Mouse (Mus musculus) adipocyte (in vitro differentiated cells): ENCODE data around the gene Mcm3.

Source experiments
- DNase-seq: peaks from one replicate; pipeline ENCODE4 v3.0.0-alpha.2; 2016; ENCODE audit warnings: low spot score

Mcm3 gene

DNA sequence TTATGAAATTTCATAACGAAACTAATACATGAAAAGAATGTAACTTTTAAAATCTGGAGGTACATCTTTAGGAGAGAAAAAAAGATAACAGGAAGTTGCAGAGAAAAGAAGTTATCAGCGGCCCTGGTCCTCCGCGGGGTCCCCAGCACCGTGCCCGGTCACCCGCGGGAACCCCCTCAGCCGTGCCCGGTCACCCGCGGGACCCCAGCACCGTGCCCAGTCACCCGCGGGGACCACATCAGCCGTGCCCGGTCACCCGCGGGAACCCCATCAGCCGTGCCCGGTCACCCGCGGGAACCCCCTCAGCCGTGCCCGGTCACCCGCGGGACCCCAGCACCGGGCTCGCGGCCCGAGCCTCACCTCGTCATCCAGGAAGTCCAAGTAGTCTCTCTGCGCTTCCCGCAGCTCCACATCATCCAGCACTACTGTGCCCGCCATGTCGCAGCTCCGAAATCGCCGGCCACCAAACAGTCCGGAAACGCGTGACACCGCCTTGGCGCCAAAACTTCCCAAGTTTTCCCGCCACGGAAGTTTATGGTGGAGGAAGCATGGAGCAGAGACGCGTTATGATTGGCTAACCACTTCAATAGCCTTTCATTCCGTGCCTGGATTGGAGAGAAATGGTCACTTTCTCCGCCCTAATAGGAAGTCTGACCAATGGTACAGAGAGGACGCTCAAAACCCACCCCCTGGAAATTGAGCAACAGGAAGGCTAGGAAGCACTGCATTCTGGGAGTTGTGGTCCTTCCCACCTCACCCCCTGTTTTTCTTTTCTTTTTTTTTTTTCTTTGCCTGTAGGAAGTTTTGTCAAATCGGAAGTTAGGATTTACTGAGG lies at the start of gene Mcm3:
Gene Mcm3 (minus strand): TSS at position 542 of the 835 bp plus-strand sequence.
- DNase-seq: peak; percentile 99

GRCm38 (mm10) chr1:20868036-20868435 lies 47.9 kb upstream of the Mcm3 start:
- DNase-seq: no peak

- DNase-seq: no peak
These were observed 47.3 kb upstream of the Mcm3 start for GRCm38 (mm10) chr1:20867241-20867902.

DNA sequence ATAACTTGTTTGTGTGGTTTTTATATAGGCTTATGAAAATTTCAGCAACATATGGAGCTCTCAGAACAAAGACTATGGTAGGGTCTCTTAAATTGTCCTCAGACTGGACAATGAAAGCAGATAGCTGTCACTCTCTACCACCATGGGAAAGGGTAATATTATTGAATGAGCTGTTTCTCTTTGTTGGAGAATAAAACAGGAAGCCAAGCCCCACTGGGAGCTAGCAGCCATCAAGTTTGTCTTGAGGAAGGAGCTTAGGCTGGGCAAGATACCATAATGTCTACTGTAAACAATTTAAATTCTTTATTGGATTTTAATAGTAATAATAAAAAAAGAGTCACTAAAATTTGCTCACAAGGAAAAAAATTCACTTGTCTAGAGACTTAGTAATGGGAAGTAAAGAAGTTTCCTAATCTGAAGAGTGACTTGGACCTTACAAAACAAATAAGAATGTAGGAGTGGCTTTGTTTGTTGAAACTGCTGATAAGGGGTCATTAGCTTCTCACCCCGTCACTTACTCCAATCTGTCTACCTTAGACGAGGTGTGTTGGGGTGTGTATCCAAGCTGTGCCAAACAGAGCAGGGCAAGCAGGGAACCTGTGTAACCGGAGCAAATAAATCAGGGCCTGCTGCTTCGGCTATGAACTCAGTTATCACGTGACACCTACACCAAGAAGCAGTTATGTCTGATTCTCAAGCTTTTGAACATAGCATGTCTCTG lies 43.5 kb upstream of the Mcm3 start:
- no peak for DNase-seq

DNA sequence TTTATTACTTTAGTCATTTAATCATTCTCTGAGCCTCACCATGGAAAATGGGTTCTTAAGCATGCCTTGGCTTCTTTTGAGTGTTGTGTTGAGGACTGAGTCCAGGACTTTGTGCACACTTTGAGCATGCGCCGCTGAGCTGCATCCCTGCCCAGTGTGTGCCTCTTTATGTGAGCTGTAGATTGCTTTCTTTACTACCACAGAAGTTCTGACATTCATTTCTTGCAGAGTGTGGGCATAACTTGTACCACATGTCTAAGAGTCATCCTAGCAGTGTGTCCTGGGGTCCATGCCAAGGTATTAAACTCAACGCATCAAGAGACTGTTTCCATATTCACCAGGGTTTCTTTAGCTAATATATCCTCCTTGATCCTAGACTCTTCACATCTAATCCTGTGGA lies 41.8 kb upstream of the Mcm3 start:
- DNase-seq: no peak

DNA sequence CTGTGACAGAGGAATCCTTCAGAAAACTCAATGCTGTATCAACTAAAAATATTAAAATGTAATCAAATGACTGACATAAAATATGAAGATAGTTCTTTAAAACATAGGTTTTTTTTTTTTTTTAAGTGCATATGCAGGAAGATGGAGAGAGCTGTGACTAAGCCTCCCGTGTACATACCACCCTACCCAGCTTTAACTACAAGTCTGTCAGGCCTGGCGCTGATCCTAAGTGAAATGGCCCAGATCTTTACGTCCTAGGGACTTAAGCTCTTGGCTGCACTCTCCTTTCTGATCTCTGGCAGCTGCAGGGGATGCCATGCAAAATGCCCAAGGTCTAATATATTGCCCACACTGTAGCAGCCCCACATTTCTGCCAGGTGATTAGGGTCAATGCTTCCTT lies 40.7 kb upstream of the Mcm3 start:
- no peak for DNase-seq

DNA sequence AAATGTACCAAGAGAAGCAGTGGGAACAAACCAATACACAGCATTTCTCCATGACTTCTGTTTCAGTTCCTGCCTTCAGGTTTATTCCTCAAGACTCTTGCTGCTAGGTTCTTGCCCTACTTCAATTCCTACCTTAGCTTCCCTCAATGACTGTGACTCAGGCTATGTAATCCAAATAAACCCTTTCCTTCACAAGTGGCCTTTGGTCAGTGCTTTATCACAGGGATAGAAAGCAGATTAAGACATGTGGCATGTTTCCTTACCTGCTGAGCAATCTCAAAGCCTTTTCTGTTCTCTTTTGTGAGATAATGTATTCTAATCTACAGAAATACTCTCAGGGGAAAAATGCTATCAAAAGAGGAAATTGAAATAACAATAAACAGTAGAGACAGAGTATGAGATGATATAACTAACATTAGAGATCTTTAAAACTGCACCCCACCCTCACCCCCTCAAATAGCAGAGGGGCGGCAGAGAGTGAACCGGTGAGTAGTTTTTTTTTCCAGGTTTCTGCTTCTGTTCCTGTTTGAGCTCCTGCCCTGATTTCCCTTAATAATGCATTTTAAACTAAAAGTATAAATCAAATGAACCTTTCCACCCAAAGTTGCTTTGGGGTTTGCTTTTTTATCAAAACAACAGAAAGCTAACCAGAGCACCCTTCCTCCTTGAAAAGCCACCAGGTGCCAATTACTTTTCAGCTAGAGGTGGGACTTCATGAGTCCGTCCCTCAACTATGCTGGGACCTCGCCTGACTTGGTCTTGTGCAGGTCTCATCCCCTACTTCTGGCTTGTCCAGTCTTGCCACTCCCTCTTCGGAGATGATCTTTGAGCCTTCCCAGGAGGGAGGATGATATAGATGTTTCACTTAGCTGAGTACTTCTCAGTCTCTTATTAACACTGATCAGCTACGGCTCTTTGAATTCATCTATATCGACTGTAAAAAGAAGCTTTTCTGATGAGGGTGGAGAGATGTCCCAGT lies 37.1 kb upstream of the Mcm3 start:
- no peak for DNase-seq

- DNase-seq: no peak
These were observed 19.8 kb upstream of the Mcm3 start for GRCm38 (mm10) chr1:20839911-20840310.

DNA sequence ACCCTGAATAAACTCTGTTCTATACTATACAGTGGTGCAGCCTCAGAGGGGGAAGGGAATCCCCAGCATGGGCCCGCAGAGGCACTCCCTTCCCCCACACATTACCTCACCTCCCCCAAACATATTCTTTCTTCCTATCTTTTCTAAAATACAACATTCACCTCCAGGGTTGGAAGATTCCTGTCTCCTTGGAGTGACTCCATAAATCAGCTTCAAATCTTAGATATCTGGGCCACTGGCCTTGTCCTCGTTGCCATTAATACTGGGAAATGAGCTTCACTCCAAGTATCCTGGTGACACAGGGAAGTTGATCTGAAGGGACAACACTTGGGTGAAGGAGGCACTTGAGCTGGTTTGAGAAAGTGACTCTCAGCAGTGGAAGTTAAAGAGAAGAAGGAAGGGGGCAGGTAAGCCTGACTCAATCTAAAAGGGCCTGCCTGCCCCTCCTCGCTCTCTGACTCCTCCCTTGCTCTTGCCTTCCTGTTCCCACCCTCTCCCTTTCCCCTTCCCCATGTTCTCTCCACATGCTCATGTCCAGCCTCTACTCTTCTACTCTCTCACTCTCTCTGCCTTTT lies 16.5 kb upstream of the Mcm3 start:
- DNase-seq: no peak

- DNase-seq: no peak
These were observed 13.0 kb upstream of the Mcm3 start for GRCm38 (mm10) chr1:20833141-20833511.

- DNase-seq: no peak
These were observed 12.5 kb upstream of the Mcm3 start for GRCm38 (mm10) chr1:20832473-20833140.

DNA sequence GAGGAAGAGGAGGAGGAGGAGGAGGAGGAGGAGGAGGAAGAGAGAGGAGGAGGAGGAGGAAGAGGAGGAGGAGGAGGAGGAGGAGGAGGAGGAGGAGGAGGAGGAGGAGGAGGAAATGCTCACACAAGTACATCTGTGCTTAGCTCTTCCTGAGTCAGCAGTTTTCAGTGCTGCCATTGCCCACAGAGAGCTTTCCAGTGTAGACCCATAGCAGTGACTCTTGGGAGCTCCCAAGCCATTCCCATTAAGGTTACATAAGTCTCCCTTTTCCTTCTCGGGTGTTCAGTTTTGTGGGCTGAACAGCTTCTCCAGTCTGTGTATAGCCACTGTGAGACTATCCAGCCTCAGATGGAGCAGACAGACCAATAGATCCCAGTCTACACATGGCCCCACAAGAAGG lies 10.4 kb upstream of the Mcm3 start:
- no peak for DNase-seq

GRCm38 (mm10) chr1:20828061-20828460 lies 7.9 kb upstream of the Mcm3 start:
- no peak for DNase-seq

DNA sequence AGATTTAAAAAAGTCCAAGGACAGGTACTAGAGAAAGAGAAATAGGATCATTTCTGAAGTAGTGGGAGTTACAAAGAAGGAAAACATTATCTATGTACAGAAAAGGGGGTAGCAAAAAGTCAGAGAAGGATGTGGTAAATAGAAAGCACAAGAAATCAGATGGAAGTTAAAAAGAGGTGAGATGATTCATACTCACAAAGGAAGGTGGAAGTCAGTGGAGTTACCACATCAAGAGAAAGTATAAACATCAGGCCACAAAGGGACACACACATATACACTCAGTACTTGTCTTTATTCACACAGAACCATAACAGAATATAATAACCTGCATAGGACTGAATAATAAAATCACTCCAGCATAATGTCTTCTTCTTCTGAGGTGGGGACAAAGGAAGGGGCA lies 4.9 kb upstream of the Mcm3 start:
- DNase-seq: no peak

- DNase-seq: no peak
These were observed 3.8 kb upstream of the Mcm3 start for GRCm38 (mm10) chr1:20823906-20824305.

- DNase-seq: no peak
These were observed 3.4 kb upstream of the Mcm3 start for GRCm38 (mm10) chr1:20823471-20823870.

GRCm38 (mm10) chr1:20820959-20821358 lies 847 bp upstream of the Mcm3 start:
- DNase-seq: no peak

DNA sequence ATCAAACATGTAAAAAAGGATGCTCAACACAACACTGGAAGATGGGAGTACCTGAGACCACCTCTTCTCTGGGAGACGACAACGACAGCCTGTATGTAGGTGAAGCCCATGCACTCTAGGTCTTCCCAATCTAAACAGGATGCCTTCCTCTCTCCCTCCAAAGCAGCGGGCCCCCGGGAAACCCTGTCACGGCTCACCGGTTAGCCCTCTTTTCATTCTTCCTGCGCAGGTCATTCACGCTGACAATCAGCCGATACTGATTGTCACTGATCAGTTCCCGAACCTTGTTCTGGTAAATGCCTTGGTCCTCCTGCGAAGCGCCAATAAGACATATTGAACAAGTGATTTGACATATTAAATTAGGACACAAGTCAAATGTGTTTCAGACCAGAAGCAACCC lies 2.5 kb downstream of the Mcm3 start:
- no peak for DNase-seq

DNA sequence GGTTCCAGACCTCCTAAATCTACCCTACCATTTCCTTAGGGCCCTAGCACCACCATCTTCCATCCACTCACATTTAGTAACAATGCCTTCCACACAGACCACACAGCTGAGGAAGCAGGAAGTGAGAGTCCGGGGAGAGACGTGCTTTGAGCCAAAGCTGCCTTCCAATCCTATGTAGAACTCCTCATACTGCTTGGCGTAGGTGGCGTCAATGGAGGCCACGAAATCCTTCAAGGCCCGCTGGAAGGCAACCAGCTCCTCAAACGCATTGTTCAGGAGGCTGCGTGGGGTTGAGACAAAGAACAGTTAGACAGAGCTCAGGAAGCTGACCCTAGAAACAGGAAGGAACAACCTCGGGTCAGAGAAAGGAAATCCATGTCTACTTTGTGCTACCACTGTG lies 2.9 kb downstream of the Mcm3 start:
- no peak for DNase-seq

DNA sequence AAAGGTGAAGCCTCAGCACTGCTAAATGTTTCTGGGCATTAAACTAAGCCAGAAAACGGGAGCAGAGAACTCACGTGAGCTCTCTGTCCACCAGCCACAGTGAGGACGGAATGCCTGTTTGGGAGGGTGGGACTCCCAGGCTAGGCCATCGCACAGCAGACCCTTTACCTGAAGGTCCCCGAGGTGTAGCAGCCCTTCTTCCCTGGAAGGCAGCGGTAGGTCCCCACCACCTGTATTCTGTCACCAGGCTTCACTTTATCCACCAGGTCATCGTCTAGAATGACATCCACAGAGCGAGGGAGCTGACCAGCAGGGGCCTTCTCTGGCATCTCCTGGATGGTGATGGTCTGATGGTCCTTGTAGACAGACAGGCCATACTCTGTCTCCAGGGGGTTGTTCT lies 5.6 kb downstream of the Mcm3 start:
- DNase-seq: no peak

- no peak for DNase-seq
These were observed 15.6 kb downstream of the Mcm3 start for GRCm38 (mm10) chr1:20804526-20804925.
